Mouse (Mus musculus) T-helper 2 cell (primary cell): ENCODE measurements around the gene Wdr41.

Experiments
- in situ Hi-C: fragments of 300-600 bp; cut with MboI, MseI; formaldehyde crosslinking; loops from one replicate; pipeline ENCODE4 v1.15.1; 2025; ENCODE audit warnings: high pct_unique_total_duplicates

The Wdr41 gene

GRCm38 (mm10) chr13:95034094-95034493 lies 58.0 kb downstream of the Wdr41 start:
- in situ Hi-C loops, result loop anchor here (25.0 kb wide), 1 partner anchor 453 kb away; the partner anchor contains the start of gene S100z

GRCm38 (mm10) chr13:95034715-95035114 lies 58.6 kb downstream of the Wdr41 start:
- in situ Hi-C loops, result loop anchor here (25.0 kb wide), 1 partner anchor 453 kb away; the partner anchor contains the start of gene S100z

GRCm38 (mm10) chr13:95038200-95038599 lies 62.1 kb downstream of the Wdr41 start:
- in situ Hi-C loops, result loop anchor here (25.0 kb wide), 1 partner anchor 449 kb away; the partner anchor contains the start of gene S100z

DNA sequence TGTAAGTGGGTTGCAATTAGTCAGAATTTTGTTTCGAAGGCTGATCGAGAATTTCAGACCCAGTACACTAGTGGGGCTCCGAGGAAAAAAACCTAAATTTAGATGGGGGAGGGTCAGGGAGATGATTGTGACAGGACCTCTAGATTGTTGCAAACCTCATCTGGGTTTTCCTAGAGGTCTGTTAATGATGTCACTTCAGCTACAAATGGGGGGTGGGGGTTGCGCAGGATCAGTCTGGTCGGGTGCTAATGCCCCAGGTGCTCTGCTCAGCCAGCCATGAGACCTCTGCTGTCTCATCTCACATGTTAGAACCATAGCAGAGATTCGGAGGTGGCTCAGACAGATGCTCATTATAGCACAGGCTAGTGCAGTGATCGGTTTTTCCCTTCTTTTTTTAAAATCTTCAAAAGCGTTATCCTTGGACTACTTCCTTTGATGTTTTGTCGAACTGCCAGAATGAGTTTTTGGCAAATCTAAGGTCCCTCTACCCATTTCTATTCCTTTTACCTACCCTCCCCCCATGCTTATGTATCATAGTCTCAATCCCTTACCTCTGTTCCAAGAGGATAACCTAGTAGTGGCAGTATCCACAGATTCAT lies 64.1 kb downstream of the Wdr41 start:
- in situ Hi-C loops, result loop anchor here (25.0 kb wide), 1 partner anchor 447 kb away; the partner anchor contains the start of gene S100z

DNA sequence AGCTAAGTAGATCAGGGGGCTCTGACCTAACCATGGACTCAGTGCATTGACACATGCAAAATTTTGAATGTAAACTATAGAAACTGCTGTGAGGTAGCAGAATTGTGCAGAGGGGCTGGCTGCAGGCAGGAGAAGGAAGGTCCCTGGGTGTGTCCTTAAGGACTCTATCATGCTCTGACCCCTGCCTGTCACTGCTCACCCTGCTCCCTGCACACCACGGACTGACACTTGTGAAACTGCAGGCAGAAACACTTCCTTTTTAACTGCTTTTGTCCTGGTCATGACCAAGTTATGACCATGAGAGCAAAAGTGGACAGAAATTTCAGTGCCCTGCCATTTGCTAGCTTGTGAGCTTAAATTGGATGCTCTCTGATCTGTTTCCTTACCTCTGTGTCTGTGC lies 68.0 kb downstream of the Wdr41 start:
- in situ Hi-C loops, result loop anchor here (25.0 kb wide), 1 partner anchor 443 kb away; the partner anchor contains the start of gene S100z

GRCm38 (mm10) chr13:95050398-95050797 lies 74.3 kb downstream of the Wdr41 start:
- in situ Hi-C loops, result no loop called here

- in situ Hi-C loops, result no loop called here
Observed at GRCm38 (mm10) chr13:95052421-95052820, 76.3 kb downstream of the Wdr41 start.

DNA sequence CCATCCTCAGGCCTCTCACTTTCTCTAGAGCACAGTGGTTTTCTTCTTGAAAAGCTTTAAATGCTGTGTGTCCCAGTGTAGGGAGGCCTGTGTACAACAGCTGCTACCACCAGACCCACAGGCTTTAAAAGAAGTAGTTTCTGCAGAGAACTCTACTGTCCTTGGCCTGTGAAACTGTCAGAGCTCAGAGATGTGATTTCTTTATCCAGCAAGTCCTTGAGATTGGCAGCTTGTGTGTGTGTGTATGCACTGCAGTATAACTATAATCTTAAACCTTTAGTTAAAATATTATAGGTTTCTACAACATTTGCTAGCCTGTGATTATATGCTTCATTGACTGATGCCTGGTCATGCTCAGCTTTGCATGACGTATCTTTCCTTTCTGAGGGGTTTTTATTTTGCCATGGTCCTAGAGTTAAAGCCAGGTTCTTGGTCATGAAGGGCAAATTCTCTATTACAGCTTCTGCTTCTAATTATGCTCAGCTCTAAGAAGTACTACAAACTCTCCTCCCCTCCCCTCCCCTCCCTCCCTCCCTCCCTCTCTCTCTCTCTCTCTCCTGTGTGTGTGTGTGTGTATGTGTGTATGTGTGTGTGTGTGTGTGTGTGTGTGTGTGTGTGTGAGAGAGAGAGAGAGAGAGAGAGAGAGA lies 79.7 kb downstream of the Wdr41 start:
- in situ Hi-C loops, result no loop called here

DNA sequence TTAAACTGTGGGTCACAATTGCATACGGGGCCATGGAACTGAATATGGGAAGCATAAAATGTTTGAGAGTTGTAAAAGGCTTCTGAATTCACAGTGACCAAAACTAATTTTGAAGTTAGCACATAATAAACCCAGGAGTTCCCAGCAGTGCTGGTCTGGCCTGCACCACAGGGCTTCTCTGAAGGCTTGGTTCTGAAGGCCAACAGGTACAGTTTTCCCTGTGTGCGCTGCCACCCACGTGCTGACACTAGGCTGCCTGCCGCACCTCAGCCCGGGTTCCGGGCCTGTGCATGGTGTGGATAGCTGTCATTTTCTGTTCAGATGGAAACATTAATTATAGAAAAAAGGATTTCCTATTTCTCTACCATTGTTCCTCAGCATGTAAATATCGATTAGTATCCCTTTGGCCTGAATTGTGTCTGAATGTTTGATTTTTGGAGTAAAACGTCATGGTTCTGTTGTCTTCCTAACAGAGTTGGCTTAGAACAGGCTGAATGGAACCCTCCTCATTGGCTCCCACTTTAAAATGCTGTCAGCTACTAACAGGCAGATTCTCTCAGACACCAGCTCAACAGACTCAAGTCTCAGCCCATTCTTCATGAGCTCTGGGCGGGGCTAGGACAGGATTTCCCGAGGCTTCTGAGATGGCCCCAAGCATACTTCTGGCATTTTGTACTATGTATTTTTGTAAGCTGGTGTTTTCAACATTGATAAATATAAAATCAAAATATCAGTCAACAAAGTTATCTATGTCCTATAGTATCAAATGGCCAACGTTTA lies 80.5 kb downstream of the Wdr41 start:
- in situ Hi-C loops, result no loop called here

- in situ Hi-C loops, result no loop called here
Observed at GRCm38 (mm10) chr13:95058885-95059284, 82.7 kb downstream of the Wdr41 start.

DNA sequence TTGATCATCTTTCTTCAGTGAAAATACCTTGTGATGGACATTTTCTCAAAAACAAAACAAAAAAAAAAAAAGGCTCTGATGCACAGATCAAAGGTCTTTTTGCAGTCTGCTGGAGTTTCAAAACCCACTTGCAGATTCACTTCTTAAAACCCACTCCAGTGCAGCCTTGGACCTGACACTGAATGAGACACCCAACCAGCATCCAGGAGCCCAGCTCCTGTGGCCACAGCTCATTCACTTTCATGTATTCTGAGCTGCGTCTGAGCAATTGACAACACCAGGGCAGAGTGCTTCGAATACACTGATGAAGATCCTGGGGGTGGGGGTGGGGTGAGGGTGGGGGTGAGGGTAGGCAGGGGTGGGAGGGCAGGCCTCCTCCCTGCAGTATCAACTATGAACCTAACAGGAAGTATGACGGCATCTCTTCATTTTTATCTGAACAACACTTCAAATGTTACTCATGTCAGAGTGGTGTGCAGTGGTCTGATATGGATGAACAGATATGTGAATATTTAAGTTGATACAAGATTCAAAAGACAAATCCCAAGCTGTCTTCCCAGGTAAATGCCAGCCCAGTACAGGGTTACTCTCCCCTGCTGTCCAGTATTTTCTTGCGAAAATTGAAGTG lies 87.4 kb downstream of the Wdr41 start:
- in situ Hi-C loops, result no loop called here

GRCm38 (mm10) chr13:95067854-95068253 lies 91.7 kb downstream of the Wdr41 start:
- in situ Hi-C loops, result no loop called here

- in situ Hi-C loops, result no loop called here
Observed at GRCm38 (mm10) chr13:95070268-95070667, 94.1 kb downstream of the Wdr41 start.
